Mouse (Mus musculus): ENCODE measurements around the gene Sun3. TPM values are rescaled to one million over a fixed set of nuclear protein-coding genes. Genes with fewer than 3 reads are reported as not detected.

Gene Sun3
- polyA plus RNA-seq, 1 experiment: not detected

- no peaks in the 10 kb centered on the region for H3K27me3 ChIP-seq (ENCODE audit: control insufficient read depth, insufficient read depth, low read length)
- H3K4me3 ChIP-seq (ENCODE audit: control insufficient read depth, insufficient read depth, low read length): peak overlapping the region; percentile 76
- peaks cover 6% of the 10 kb centered on the region for H3K36me3 ChIP-seq (ENCODE audit: control insufficient read depth, insufficient read depth, low read length)
- no peak for TF ChIP-seq CTCF (IDR thresholded peaks at IDR 0.05; ENCODE audit: borderline replicate concordance, control insufficient read depth, extremely low read depth, insufficient read depth, low read length, poor library complexity)
- no peak for TF ChIP-seq POLR2A (IDR thresholded peaks at IDR 0.05; ENCODE audit: control insufficient read depth, extremely low read depth, insufficient read depth, low read length, poor library complexity)
- no peaks in the 10 kb centered on the region for H3K4me1 ChIP-seq (replicated peaks; ENCODE audit: control insufficient read depth, insufficient read depth, low read length)
- 3% methylated on average over 7 of the region's 7 CpGs for WGBS
- peak overlapping the region; percentile 13; the same call in 1 of the 2 replicates for H3K27ac ChIP-seq (ENCODE audit: control insufficient read depth, insufficient read depth, low read length)
- DNase-seq: no peak
Observed at GRCm38 (mm10) chr11:9010416-9010815, 38.4 kb downstream of the Sun3 start.

GRCm38 (mm10) chr11:9008761-9009160, 40.0 kb downstream of the Sun3 start:
- Histone ChIP-seq H3K4me3 (ENCODE audit: control insufficient read depth, insufficient read depth, low read length) (no peak overlapping the region), H3K36me3 (ENCODE audit: control insufficient read depth, insufficient read depth, low read length) (peaks cover 12% of the 10 kb centered on the region), H3K4me1 (replicated peaks; ENCODE audit: control insufficient read depth, insufficient read depth, low read length) (no peaks in the 10 kb centered on the region), H3K27ac (ENCODE audit: control insufficient read depth, insufficient read depth, low read length) (no peak overlapping the region), H3K27me3 (ENCODE audit: control insufficient read depth, insufficient read depth, low read length) (no peaks in the 10 kb centered on the region)
- WGBS: 99% methylated on average over 5 of the region's 5 CpGs
- no peak for DNase-seq
- no peak for TF ChIP-seq POLR2A (IDR thresholded peaks at IDR 0.05; ENCODE audit: control insufficient read depth, extremely low read depth, insufficient read depth, low read length, poor library complexity)
- no peak for TF ChIP-seq CTCF (IDR thresholded peaks at IDR 0.05; ENCODE audit: borderline replicate concordance, control insufficient read depth, extremely low read depth, insufficient read depth, low read length, poor library complexity)

- TF ChIP-seq CTCF (IDR thresholded peaks at IDR 0.05; ENCODE audit: borderline replicate concordance, control insufficient read depth, extremely low read depth, insufficient read depth, low read length, poor library complexity) (no peak), POLR2A (IDR thresholded peaks at IDR 0.05; ENCODE audit: control insufficient read depth, extremely low read depth, insufficient read depth, low read length, poor library complexity) (no peak)
- DNase-seq: no peak
- no peaks in the 10 kb centered on the region for H3K27me3 ChIP-seq (ENCODE audit: control insufficient read depth, insufficient read depth, low read length)
- no peak overlapping the region for H3K27ac ChIP-seq (ENCODE audit: control insufficient read depth, insufficient read depth, low read length)
- H3K4me1 ChIP-seq (replicated peaks; ENCODE audit: control insufficient read depth, insufficient read depth, low read length): no peaks in the 10 kb centered on the region
- no peaks in the 10 kb centered on the region for H3K36me3 ChIP-seq (ENCODE audit: control insufficient read depth, insufficient read depth, low read length)
- 94% methylated on average over 4 of the region's 4 CpGs for WGBS
- no peak overlapping the region for H3K4me3 ChIP-seq (ENCODE audit: control insufficient read depth, insufficient read depth, low read length)
Observed at GRCm38 (mm10) chr11:8988084-8988483, 60.7 kb downstream of the Sun3 start.

GRCm38 (mm10) chr11:8986058-8986457, 62.7 kb downstream of the Sun3 start:
- Histone ChIP-seq H3K4me1 (replicated peaks; ENCODE audit: control insufficient read depth, insufficient read depth, low read length) (no peaks in the 10 kb centered on the region), H3K27ac (ENCODE audit: control insufficient read depth, insufficient read depth, low read length) (no peak overlapping the region), H3K4me3 (ENCODE audit: control insufficient read depth, insufficient read depth, low read length) (no peak overlapping the region), H3K36me3 (ENCODE audit: control insufficient read depth, insufficient read depth, low read length) (no peaks in the 10 kb centered on the region), H3K27me3 (ENCODE audit: control insufficient read depth, insufficient read depth, low read length) (no peaks in the 10 kb centered on the region)
- TF ChIP-seq POLR2A (IDR thresholded peaks at IDR 0.05; ENCODE audit: control insufficient read depth, extremely low read depth, insufficient read depth, low read length, poor library complexity) (no peak), CTCF (IDR thresholded peaks at IDR 0.05; ENCODE audit: borderline replicate concordance, control insufficient read depth, extremely low read depth, insufficient read depth, low read length, poor library complexity) (no peak)
- DNase-seq: no peak

- H3K4me3 ChIP-seq (ENCODE audit: control insufficient read depth, insufficient read depth, low read length): no peak overlapping the region
- H3K27ac ChIP-seq (ENCODE audit: control insufficient read depth, insufficient read depth, low read length): no peak overlapping the region
- H3K27me3 ChIP-seq (ENCODE audit: control insufficient read depth, insufficient read depth, low read length): no peaks in the 10 kb centered on the region
- WGBS: 45% methylated on average over 6 of the region's 6 CpGs
- peak; percentile 67 for DNase-seq
- TF ChIP-seq CTCF (IDR thresholded peaks at IDR 0.05; ENCODE audit: borderline replicate concordance, control insufficient read depth, extremely low read depth, insufficient read depth, low read length, poor library complexity) (no peak), POLR2A (IDR thresholded peaks at IDR 0.05; ENCODE audit: control insufficient read depth, extremely low read depth, insufficient read depth, low read length, poor library complexity) (no peak)
- H3K4me1 ChIP-seq (replicated peaks; ENCODE audit: control insufficient read depth, insufficient read depth, low read length): no peaks in the 10 kb centered on the region
- H3K36me3 ChIP-seq (ENCODE audit: control insufficient read depth, insufficient read depth, low read length): no peaks in the 10 kb centered on the region
Observed at GRCm38 (mm10) chr11:8983237-8983861, 65.4 kb downstream of the Sun3 start.

- 65% methylated on average over 4 of the region's 4 CpGs for WGBS
- no peaks in the 10 kb centered on the region for H3K36me3 ChIP-seq (ENCODE audit: control insufficient read depth, insufficient read depth, low read length)
- no peak overlapping the region for H3K27ac ChIP-seq (ENCODE audit: control insufficient read depth, insufficient read depth, low read length)
- H3K27me3 ChIP-seq (ENCODE audit: control insufficient read depth, insufficient read depth, low read length): no peaks in the 10 kb centered on the region
- no peak overlapping the region for H3K4me3 ChIP-seq (ENCODE audit: control insufficient read depth, insufficient read depth, low read length)
- H3K4me1 ChIP-seq (replicated peaks; ENCODE audit: control insufficient read depth, insufficient read depth, low read length): no peaks in the 10 kb centered on the region
- no peak for DNase-seq
- TF ChIP-seq CTCF (IDR thresholded peaks at IDR 0.05; ENCODE audit: borderline replicate concordance, control insufficient read depth, extremely low read depth, insufficient read depth, low read length, poor library complexity): no peak
Observed at GRCm38 (mm10) chr11:8978154-8978553, 70.6 kb downstream of the Sun3 start.

GRCm38 (mm10) chr11:8973166-8973565, 75.6 kb downstream of the Sun3 start, which contains the start of gene Pkd1l1:
Gene Pkd1l1 (minus strand): TSS chr11:8973266.
- Histone ChIP-seq H3K27me3 (ENCODE audit: control insufficient read depth, insufficient read depth, low read length) (no peaks in the 10 kb centered on the region), H3K27ac (ENCODE audit: control insufficient read depth, insufficient read depth, low read length) (no peak within 1 kb of the TSS), H3K36me3 (ENCODE audit: control insufficient read depth, insufficient read depth, low read length) (no peaks in the 10 kb centered on the region), H3K4me3 (ENCODE audit: control insufficient read depth, insufficient read depth, low read length) (no peak within 1 kb of the TSS), H3K4me1 (replicated peaks; ENCODE audit: control insufficient read depth, insufficient read depth, low read length) (no peaks in the 10 kb centered on the region)
- TF ChIP-seq POLR2A (IDR thresholded peaks at IDR 0.05; ENCODE audit: control insufficient read depth, extremely low read depth, insufficient read depth, low read length, poor library complexity) (no peak), CTCF (IDR thresholded peaks at IDR 0.05; ENCODE audit: borderline replicate concordance, control insufficient read depth, extremely low read depth, insufficient read depth, low read length, poor library complexity) (no peak)
- DNase-seq: no peak
- WGBS: 80% methylated on average over 3 of the region's 3 CpGs

Data from thymus, adult 2 months (tissue).